Mouse (Mus musculus) heart, embryonic 13.5 days (tissue): ENCODE measurements around the gene Sdk1. TPM values are rescaled to one million over a fixed set of nuclear protein-coding genes. Genes with fewer than 3 reads are reported as not detected.
A peak's percentile ranks its signal among the peaks of the same experiment; 100 is the strongest.

Experiments used
- ATAC-seq: fragments of 200-750 bp; cut with Nextera tagmentation; 2 replicates; pipeline ENCODE4 v1.8.0; 2017; ENCODE audit warnings: moderate TSS enrichment; ENCODE audit not compliant: insufficient number of reproducible peaks, low FRiP score, low TSS enrichment; ENCODE audit errors: extremely low read depth
- H3K27ac ChIP-seq: fragments of 300-500 bp; sonication (generic); replicated peaks from 2 replicates; pipeline ENCODE4 v1.5.1; 2015; ENCODE audit warnings: moderate library complexity, mild to moderate bottlenecking, inconsistent platforms
- H3K27me3 ChIP-seq: fragments of 300-500 bp; sonication (generic); replicated peaks from 2 replicates; pipeline ENCODE4 v1.6.1; 2015; ENCODE audit warnings: mild to moderate bottlenecking, inconsistent platforms
- H3K36me3 ChIP-seq: fragments of 300-500 bp; sonication (generic); 2 replicates; pipeline ENCODE4 v1.6.1; 2015; ENCODE audit warnings: mild to moderate bottlenecking, inconsistent platforms
- H3K4me1 ChIP-seq: fragments of 300-500 bp; sonication (generic); 2 replicates; pipeline ENCODE4 v1.6.1; 2015; ENCODE audit warnings: inconsistent platforms
- H3K4me2 ChIP-seq: fragments of 300-500 bp; sonication (generic); 2 replicates; pipeline ENCODE4 v1.6.1; 2015; ENCODE audit warnings: inconsistent platforms, mild to moderate bottlenecking, moderate library complexity
- H3K4me3 ChIP-seq: fragments of 300-500 bp; sonication (generic); 2 replicates; pipeline ENCODE4 v1.5.1; 2015; ENCODE audit warnings: moderate library complexity, mild to moderate bottlenecking, inconsistent platforms
- H3K9ac ChIP-seq: fragments of 300-500 bp; sonication (generic); 2 replicates; pipeline ENCODE4 v1.6.1; 2015; ENCODE audit warnings: inconsistent platforms, mild to moderate bottlenecking, moderate library complexity
- H3K9me3 ChIP-seq: fragments of 300-500 bp; sonication (generic); 2 replicates; pipeline ENCODE4 v1.6.1; 2016; ENCODE audit warnings: inconsistent platforms
- WGBS: fragments of 180-500 bp; shearing (Covaris S2); methylation state at CpG from one replicate; pipeline ENCODE4 v1.1.7; 2015; ENCODE audit warnings: mixed read lengths; 5-methylcytosine and 5-hydroxymethylcytosine counted together
- polyA plus RNA-seq: library from polyadenylated mRNA; unstranded; fragments of >200 nt; fragmentation: Nextera tagmentation; extraction: Ambion mirVana; gene quantifications from 2 replicates; pipeline ENCODE4 v1.2.1, GENCODE M21; 2015

Gene Sdk1
- polyA plus RNA-seq, 1 experiment from 2014 or later, result 1.6 TPM

DNA sequence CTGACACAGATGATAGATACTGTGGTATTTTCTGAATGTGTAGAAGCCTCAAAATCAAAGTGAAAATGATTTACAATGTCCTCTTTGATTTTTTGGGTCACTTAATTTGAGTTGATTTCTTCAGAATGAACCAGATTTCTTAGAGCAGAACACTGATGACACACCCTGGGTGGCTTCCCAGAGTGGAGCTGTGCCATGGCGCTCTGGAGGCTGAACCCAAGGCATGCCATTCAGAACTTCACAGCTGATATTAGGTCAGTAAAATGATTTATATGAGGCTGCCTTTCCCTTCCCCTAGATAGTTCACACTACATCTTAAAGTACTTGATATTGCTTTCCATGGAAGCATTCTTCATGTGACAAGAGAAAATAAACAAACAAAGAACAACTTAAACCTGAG is 23.0 kb downstream of the Sdk1 start:
- peaks cover 8% of the 10 kb centered on the region; the same call in 1 of the 2 replicates for H3K4me1 ChIP-seq
- ATAC-seq, result no peak
- no peaks in the 10 kb centered on the region for H3K27me3 ChIP-seq
- H3K4me3 ChIP-seq, result no peak overlapping the region
- no peak overlapping the region for H3K4me2 ChIP-seq
- H3K36me3 ChIP-seq, result no peaks in the 10 kb centered on the region
- H3K9me3 ChIP-seq, result no peaks in the 10 kb centered on the region; the same call in 1 of the 2 replicates
- H3K9ac ChIP-seq, result no peak overlapping the region
- H3K27ac ChIP-seq, result no peak overlapping the region
- WGBS, result 93% methylated on average over 1 of the region's 1 CpGs

DNA sequence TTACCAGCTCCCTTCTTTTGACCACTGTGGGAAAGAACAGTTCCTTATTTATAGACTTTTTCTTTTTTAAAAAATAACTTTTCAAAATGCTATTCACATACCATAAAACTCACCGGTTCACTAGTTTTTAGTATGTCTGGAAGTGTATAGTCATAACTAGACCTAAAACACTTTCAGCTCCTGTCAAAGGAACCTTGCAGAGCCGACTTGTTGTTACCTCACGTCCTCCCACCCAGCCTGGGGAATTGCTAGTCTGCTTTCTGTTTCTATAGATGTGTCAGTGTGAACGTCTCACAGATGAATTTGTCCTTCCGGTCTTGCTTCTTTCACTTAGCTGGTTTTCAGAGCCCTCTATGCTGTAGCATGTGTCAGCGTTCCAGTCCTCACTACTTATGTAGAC is 35.8 kb downstream of the Sdk1 start:
- Histone ChIP-seq H3K36me3 (no peaks in the 10 kb centered on the region), H3K27ac (no peak overlapping the region), H3K4me1 (peaks cover 15% of the 10 kb centered on the region), H3K9ac (no peak overlapping the region), H3K27me3 (no peaks in the 10 kb centered on the region), H3K4me3 (no peak overlapping the region), H3K4me2 (no peak overlapping the region), H3K9me3 (no peaks in the 10 kb centered on the region)
- 70% methylated on average over 6 of the region's 6 CpGs for WGBS
- ATAC-seq, result no peak

DNA sequence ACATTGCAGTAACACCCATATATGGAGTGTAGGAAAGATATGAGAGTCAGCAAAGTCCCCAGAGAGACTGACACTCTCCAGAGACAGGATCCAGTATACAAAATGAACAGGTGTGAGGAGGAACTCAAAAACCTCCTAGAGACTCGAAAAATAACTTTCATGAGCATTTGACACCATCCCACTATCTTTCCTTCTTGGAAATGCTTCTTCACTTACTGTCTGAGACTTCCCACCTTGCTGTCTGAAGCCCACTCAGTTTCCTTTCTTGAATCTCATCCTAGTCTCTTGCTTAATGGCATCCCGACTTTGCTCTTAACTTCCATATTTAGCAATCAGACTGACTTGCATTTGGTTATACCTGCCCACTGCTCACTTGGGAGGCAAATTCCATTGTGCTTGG is 40.5 kb downstream of the Sdk1 start:
- Histone ChIP-seq H3K4me3 (no peak overlapping the region), H3K9me3 (no peaks in the 10 kb centered on the region), H3K4me2 (no peak overlapping the region), H3K9ac (no peak overlapping the region), H3K27ac (no peak overlapping the region), H3K4me1 (peaks cover 16% of the 10 kb centered on the region), H3K27me3 (no peaks in the 10 kb centered on the region), H3K36me3 (no peaks in the 10 kb centered on the region)
- 38% methylated on average over 2 of the region's 2 CpGs for WGBS
- ATAC-seq, result no peak

DNA sequence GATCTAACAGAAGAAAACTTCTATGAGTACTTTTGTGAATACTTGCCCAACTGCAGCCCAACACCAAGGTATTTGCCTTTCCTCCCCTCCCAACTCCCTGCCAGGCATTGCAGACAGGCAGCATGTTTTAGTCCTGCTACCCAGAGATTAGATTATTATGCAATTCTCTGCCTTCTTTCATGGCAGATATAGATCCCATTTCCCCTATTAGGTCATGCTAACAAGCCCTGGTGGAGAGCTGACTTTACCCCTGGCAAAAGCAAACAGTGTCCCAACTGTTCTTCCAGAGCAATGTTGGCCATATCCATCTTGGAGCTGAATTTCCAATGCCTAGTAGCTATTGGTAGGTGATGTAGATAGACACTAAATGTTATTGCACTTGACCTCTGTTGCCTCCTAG is 48.3 kb downstream of the Sdk1 start:
- H3K9me3 ChIP-seq, result no peaks in the 10 kb centered on the region
- H3K4me3 ChIP-seq, result no peak overlapping the region
- H3K4me2 ChIP-seq, result no peak overlapping the region
- no peak overlapping the region for H3K9ac ChIP-seq
- H3K27me3 ChIP-seq, result no peaks in the 10 kb centered on the region
- H3K4me1 ChIP-seq, result no peaks in the 10 kb centered on the region
- H3K27ac ChIP-seq, result no peak overlapping the region
- ATAC-seq, result no peak
- no peaks in the 10 kb centered on the region for H3K36me3 ChIP-seq

DNA sequence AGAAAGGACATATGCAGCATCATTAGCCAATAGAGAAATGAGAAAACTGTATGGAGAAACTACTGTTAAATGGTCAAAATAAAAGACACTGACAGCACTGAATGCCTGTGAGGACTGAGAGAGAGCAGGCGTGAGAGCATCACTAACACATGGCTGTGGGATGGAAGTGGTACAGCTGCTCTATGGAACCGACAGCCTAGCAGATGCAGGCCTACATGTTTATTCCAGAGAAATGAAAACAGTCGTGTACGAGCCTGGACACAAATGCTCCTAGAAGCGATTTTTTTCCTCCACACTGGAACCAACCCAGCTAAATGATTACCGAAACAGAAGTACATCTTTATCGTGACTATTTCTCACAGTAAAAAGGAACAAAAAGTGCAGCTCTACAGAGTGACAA is 54.0 kb downstream of the Sdk1 start:
- Histone ChIP-seq H3K4me3 (no peak overlapping the region), H3K27me3 (no peaks in the 10 kb centered on the region), H3K9me3 (no peaks in the 10 kb centered on the region), H3K36me3 (no peaks in the 10 kb centered on the region), H3K4me1 (peaks cover 5% of the 10 kb centered on the region; the same call in 1 of the 2 replicates), H3K4me2 (no peak overlapping the region), H3K27ac (no peak overlapping the region), H3K9ac (no peak overlapping the region)
- WGBS, result 83% methylated on average over 7 of the region's 7 CpGs
- no peak for ATAC-seq

DNA sequence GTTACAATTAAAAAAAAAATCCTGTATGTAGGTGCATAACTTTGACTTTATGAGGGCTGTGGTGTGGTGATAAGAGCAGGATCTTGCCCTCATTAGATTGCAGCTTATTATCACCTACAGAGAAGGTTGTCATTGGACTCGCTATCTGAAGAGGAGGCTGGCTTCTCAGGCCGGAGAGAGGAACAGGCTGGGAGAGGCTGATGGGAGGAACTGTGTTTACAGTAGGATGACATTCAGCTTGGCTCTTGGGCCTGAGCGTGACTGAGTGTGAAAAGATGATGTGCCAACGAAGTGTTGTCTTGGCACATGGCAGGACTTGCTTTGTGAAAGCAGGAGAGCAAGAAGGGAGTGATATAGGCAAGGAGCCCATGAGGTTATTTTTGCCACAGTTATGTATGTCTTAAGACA is 61.0 kb downstream of the Sdk1 start:
- 18% methylated on average over 4 of the region's 4 CpGs for WGBS
- no peaks in the 10 kb centered on the region for H3K36me3 ChIP-seq
- no peak overlapping the region for H3K4me3 ChIP-seq
- peak overlapping the region; percentile 67 for H3K27ac ChIP-seq
- H3K9ac ChIP-seq, result no peak overlapping the region
- no peak; the same call in 1 of the 2 replicates for ATAC-seq
- H3K4me1 ChIP-seq, result peaks cover 24% of the 10 kb centered on the region
- peak overlapping the region; percentile 18; the same call in 1 of the 2 replicates for H3K4me2 ChIP-seq
- no peaks in the 10 kb centered on the region for H3K9me3 ChIP-seq
- no peaks in the 10 kb centered on the region for H3K27me3 ChIP-seq

DNA sequence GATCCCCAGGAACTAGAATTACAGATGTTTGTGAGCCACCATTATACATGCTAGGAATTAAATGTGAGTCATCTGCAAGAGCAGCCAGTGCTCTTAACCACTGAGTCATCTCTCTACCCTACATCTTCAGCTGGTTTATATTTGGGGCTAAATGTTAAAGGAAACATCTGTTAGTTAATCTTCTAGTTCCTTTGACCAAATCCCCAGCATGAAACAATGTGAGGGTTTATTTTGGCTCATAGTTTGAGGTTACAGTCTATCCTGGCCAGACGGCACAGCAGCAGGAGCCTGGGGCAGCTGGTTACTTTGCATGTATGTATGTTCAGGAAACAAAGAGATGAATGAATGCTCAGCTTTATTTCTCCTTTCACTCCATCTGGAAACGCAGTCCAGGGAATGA is 62.5 kb downstream of the Sdk1 start:
- H3K27ac ChIP-seq, result 0 out of 2 replicates have a peak overlapping the region, but pooled peaks have one; percentile 12
- H3K4me3 ChIP-seq, result no peak overlapping the region
- no peak for ATAC-seq
- H3K4me2 ChIP-seq, result no peak overlapping the region
- H3K9me3 ChIP-seq, result no peaks in the 10 kb centered on the region
- H3K9ac ChIP-seq, result no peak overlapping the region
- H3K27me3 ChIP-seq, result no peaks in the 10 kb centered on the region
- peaks cover 24% of the 10 kb centered on the region for H3K4me1 ChIP-seq
- 74% methylated on average over 2 of the region's 2 CpGs for WGBS
- H3K36me3 ChIP-seq, result no peaks in the 10 kb centered on the region

DNA sequence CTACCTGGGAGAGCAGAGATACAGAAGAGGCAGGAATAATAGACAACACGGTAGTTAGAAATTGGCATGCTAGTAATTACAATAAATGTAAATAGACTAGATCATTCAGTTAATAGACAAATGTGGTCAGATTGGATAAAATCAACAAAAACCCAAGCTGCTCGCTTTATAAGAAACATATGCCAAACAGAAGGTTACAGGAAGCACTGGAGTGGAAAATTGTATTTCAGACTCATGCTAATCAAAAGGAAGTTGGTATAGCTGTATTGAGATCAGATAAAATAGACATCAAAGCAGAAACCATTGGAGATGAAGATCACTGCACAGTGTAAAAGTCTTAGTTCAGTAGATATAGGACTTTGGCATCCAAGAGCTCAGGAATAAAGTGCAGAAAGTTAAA is 63.4 kb downstream of the Sdk1 start:
- Histone ChIP-seq H3K4me2 (no peak overlapping the region), H3K36me3 (no peaks in the 10 kb centered on the region), H3K4me3 (no peak overlapping the region), H3K27me3 (no peaks in the 10 kb centered on the region), H3K9me3 (no peaks in the 10 kb centered on the region), H3K9ac (no peak overlapping the region), H3K4me1 (peaks cover 27% of the 10 kb centered on the region), H3K27ac (no peak overlapping the region)
- ATAC-seq, result no peak
- WGBS, result 78% methylated on average over 2 of the region's 2 CpGs

DNA sequence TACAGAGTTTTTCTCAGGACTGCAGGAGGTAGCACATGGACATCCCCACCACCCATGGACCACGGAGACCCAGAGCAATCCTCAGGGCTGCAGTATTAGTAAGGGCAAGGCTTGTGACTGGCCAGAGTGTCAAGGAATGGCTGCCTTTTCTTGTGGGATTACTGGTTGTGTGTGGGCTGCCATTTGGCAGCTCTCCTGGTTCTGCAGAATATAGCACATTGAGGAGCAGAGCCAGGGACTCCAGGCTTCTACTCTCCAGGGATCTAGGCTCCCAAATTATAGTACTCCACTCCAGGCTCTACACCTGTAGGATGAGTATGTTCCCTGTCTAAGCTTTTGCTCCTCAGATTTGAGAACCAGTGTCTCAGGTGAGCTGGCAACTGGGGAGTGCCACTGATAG is 69.4 kb downstream of the Sdk1 start:
- WGBS, result 67% methylated on average over 1 of the region's 1 CpGs
- no peak overlapping the region for H3K4me2 ChIP-seq
- H3K36me3 ChIP-seq, result no peaks in the 10 kb centered on the region
- H3K27me3 ChIP-seq, result no peaks in the 10 kb centered on the region
- H3K4me3 ChIP-seq, result no peak overlapping the region
- no peak overlapping the region for H3K9ac ChIP-seq
- H3K4me1 ChIP-seq, result peaks cover 39% of the 10 kb centered on the region
- no peak for ATAC-seq
- no peaks in the 10 kb centered on the region for H3K9me3 ChIP-seq
- H3K27ac ChIP-seq, result no peak overlapping the region

DNA sequence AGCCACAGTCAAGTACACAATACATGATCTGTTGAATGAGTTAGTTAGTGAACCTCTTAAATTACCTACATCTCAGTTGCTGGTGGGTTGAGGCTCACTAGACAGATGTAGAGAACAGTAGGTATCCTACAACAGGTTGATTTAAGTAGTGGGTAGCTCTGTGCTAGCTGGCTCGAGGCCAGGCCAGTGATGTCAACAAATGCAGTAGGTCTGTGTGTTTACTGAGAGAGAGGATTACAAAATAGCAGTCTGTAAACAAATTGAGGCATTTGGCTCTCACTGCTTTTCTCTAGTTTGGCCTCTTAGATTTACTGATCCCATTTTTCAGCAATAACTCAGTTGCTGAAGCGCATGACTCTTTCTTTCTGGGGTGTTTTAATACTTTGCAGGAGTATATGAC is 70.5 kb downstream of the Sdk1 start:
- no peak for ATAC-seq

DNA sequence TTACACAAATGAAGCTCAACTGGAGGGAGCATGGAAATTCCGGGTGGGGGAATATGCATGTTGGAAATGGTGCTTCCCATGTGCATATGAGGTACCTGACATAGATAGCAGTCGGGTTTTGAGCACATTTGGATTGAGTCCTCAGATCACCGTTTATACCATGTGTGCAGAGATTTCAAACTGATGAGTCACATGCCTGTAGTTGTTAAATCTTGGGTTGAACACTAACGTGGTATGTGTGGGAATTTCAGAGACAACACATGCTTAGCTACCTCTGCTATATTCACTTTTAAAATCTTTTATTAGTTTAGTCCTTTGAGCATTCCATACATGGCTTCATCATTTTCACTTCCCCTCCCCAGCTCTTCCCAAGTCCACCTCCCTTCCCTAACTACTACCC is 71.0 kb downstream of the Sdk1 start:
- Histone ChIP-seq H3K4me1 (peaks cover 45% of the 10 kb centered on the region), H3K4me3 (no peak overlapping the region), H3K4me2 (no peak overlapping the region), H3K27ac (peak overlapping the region; percentile 65; the same call in 1 of the 2 replicates), H3K9ac (no peak overlapping the region), H3K27me3 (no peaks in the 10 kb centered on the region), H3K9me3 (no peaks in the 10 kb centered on the region), H3K36me3 (no peaks in the 10 kb centered on the region)
- 67% methylated on average over 4 of the region's 4 CpGs for WGBS
- no peak for ATAC-seq

More for the DNA sequence above, 70.5 kb downstream of the Sdk1 start:
- WGBS, result 68% methylated on average over 2 of the region's 2 CpGs
- Histone ChIP-seq H3K9ac (no peak overlapping the region), H3K4me1 (peaks cover 40% of the 10 kb centered on the region), H3K27ac (no peak overlapping the region), H3K9me3 (no peaks in the 10 kb centered on the region), H3K4me2 (no peak overlapping the region), H3K4me3 (no peak overlapping the region), H3K27me3 (no peaks in the 10 kb centered on the region), H3K36me3 (no peaks in the 10 kb centered on the region)

DNA sequence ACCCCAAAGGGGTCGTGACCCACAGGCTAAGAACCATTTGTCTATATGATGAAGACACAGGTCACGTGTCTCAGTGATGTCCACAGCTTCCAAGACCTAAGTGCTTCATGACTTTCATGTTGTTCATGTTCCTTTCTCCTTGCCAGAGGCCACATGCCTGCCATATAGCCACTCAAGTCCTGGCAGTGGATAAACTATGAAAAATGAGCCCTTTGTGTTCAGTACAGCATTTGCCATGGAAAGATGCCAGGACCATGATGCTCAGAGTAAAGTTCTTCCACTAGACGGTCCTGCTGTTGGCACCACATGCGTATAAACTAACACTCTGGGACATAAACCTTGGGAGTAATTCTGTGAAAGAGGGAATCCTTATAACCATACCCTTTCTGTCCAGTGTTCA is 75.8 kb downstream of the Sdk1 start:
- no peak overlapping the region for H3K27ac ChIP-seq
- peaks cover 32% of the 10 kb centered on the region for H3K4me1 ChIP-seq
- no peak overlapping the region for H3K9ac ChIP-seq
- ATAC-seq, result no peak
- 75% methylated on average over 4 of the region's 4 CpGs for WGBS
- H3K36me3 ChIP-seq, result no peaks in the 10 kb centered on the region
- H3K4me2 ChIP-seq, result no peak overlapping the region
- H3K4me3 ChIP-seq, result no peak overlapping the region
- no peaks in the 10 kb centered on the region for H3K9me3 ChIP-seq
- H3K27me3 ChIP-seq, result no peaks in the 10 kb centered on the region
